Mouse (Mus musculus) lung, adult 2 months (tissue): ENCODE measurements around the gene Lgr5.

Experiments used
- CTCF ChIP-seq: fragments of 200-500 bp; IDR thresholded peaks from 2 replicates; pipeline ENCODE4 v1.5.1; 2011; ENCODE audit warnings: mild to moderate bottlenecking, low read length, control low read depth; ENCODE audit not compliant: insufficient read depth
- POLR2A ChIP-seq: fragments of 200-500 bp; IDR thresholded peaks from 2 replicates; pipeline ENCODE4 v1.6.1; 2011; ENCODE audit warnings: low read depth, mild to moderate bottlenecking, control low read depth, low read length, borderline replicate concordance; ENCODE audit errors: extremely low read depth

- no peak for TF ChIP-seq CTCF
- TF ChIP-seq POLR2A = no peak
Measured at GRCm38 (mm10) chr10:115561136-115561880, 26.3 kb downstream of the Lgr5 start.
